Mouse (Mus musculus): ENCODE data around the gene Gm17727. TPM values are rescaled to one million over a fixed set of nuclear protein-coding genes. Genes with fewer than 3 reads are reported as not detected.

Gene Gm17727
- not detected for polyA plus RNA-seq (2014; fragmentation: Illumina TruSeq; extraction: RNeasy Lipid Tissue Mini Kit (QIAGEN cat#74804); ENCODE audit: insufficient read depth, low read depth, low replicate concordance)

GRCm38 (mm10) chr9:35778009-35778408 lies at the start of gene Gm17727:
TSS of gene Gm17727 (minus strand) at chr9:35778109.

GRCm38 (mm10) chr9:35790001-35790400 lies 12.1 kb upstream of the Gm17727 start, which contains the start of the genes Gm27235 and D730048I06Rik:
TSS of gene Gm27235 (minus strand) at chr9:35790101.
TSS of gene D730048I06Rik (minus strand) at chr9:35790112.

GRCm38 (mm10) chr9:35740749-35741148 lies 37.2 kb downstream of the Gm17727 start, which contains the start of gene Gm17677:
TSS of gene Gm17677 (plus strand) at chr9:35741049.

Other genes with a start within 250 kb of the Gm17727 start
- gene Ddx25, start 219.6 kb downstream of the Gm17727 start, polyA plus RNA-seq (2014; fragmentation: Illumina TruSeq; extraction: RNeasy Lipid Tissue Mini Kit (QIAGEN cat#74804); ENCODE audit: insufficient read depth, low read depth, low replicate concordance), result 0.04 TPM
- 7.0 TPM for gene Pus3, start 219.5 kb downstream of the Gm17727 start, polyA plus RNA-seq (2014; fragmentation: Illumina TruSeq; extraction: RNeasy Lipid Tissue Mini Kit (QIAGEN cat#74804); ENCODE audit: insufficient read depth, low read depth, low replicate concordance)
- gene Pate2, start 207.8 kb downstream of the Gm17727 start, polyA plus RNA-seq (2014; fragmentation: Illumina TruSeq; extraction: RNeasy Lipid Tissue Mini Kit (QIAGEN cat#74804); ENCODE audit: insufficient read depth, low read depth, low replicate concordance), result not detected
- gene Hyls1, start 207.7 kb downstream of the Gm17727 start, polyA plus RNA-seq (2014; fragmentation: Illumina TruSeq; extraction: RNeasy Lipid Tissue Mini Kit (QIAGEN cat#74804); ENCODE audit: insufficient read depth, low read depth, low replicate concordance), result 2.5 TPM
- not detected for gene Pate4, start 166.2 kb downstream of the Gm17727 start, polyA plus RNA-seq (2014; fragmentation: Illumina TruSeq; extraction: RNeasy Lipid Tissue Mini Kit (QIAGEN cat#74804); ENCODE audit: insufficient read depth, low read depth, low replicate concordance)
- gene Pate3, start 129.9 kb downstream of the Gm17727 start, polyA plus RNA-seq (2014; fragmentation: Illumina TruSeq; extraction: RNeasy Lipid Tissue Mini Kit (QIAGEN cat#74804); ENCODE audit: insufficient read depth, low read depth, low replicate concordance), result not detected
- gene Pate1, start 90.7 kb downstream of the Gm17727 start, polyA plus RNA-seq (2014; fragmentation: Illumina TruSeq; extraction: RNeasy Lipid Tissue Mini Kit (QIAGEN cat#74804); ENCODE audit: insufficient read depth, low read depth, low replicate concordance), result not detected
- gene Gm17677, start 37.1 kb downstream of the Gm17727 start, polyA plus RNA-seq (2014; fragmentation: Illumina TruSeq; extraction: RNeasy Lipid Tissue Mini Kit (QIAGEN cat#74804); ENCODE audit: insufficient read depth, low read depth, low replicate concordance), result not detected
- gene Gm27235, start 12.0 kb upstream of the Gm17727 start, polyA plus RNA-seq (2014; fragmentation: Illumina TruSeq; extraction: RNeasy Lipid Tissue Mini Kit (QIAGEN cat#74804); ENCODE audit: insufficient read depth, low read depth, low replicate concordance), result not detected
- not detected for gene D730048I06Rik, start 12.0 kb upstream of the Gm17727 start, polyA plus RNA-seq (2014; fragmentation: Illumina TruSeq; extraction: RNeasy Lipid Tissue Mini Kit (QIAGEN cat#74804); ENCODE audit: insufficient read depth, low read depth, low replicate concordance)
- gene 9230110F15Rik, start 66.0 kb upstream of the Gm17727 start, polyA plus RNA-seq (2014; fragmentation: Illumina TruSeq; extraction: RNeasy Lipid Tissue Mini Kit (QIAGEN cat#74804); ENCODE audit: insufficient read depth, low read depth, low replicate concordance), result not detected
- gene 9230113P08Rik, start 130.3 kb upstream of the Gm17727 start, polyA plus RNA-seq (2014; fragmentation: Illumina TruSeq; extraction: RNeasy Lipid Tissue Mini Kit (QIAGEN cat#74804); ENCODE audit: insufficient read depth, low read depth, low replicate concordance), result not detected

Data from lung, adult 10 weeks (tissue).